Mouse (Mus musculus): ENCODE measurements around the gene Mmd2. TPM values are rescaled to one million over a fixed set of nuclear protein-coding genes. Genes with fewer than 3 reads are reported as not detected.

Gene Mmd2
- total and polyA plus RNA-seq, 3 experiments: 32.0 to 53.9 (median 35.9) TPM

GRCm38 (mm10) chr5:142608989-142609325 lies 357 bp upstream of the Mmd2 start:
- no peak for DNase-seq

- peak; percentile 41 for DNase-seq
These were observed 3.3 kb downstream of the Mmd2 start for GRCm38 (mm10) chr5:142605288-142605687.

- peak; percentile 35 for DNase-seq
These were observed 4.2 kb downstream of the Mmd2 start for GRCm38 (mm10) chr5:142604379-142604778.

GRCm38 (mm10) chr5:142597648-142598390 lies 10.8 kb downstream of the Mmd2 start:
- no peak for DNase-seq

- no peak for DNase-seq
These were observed 11.9 kb downstream of the Mmd2 start for GRCm38 (mm10) chr5:142596723-142597122.

- DNase-seq: no peak
These were observed 12.9 kb downstream of the Mmd2 start for GRCm38 (mm10) chr5:142595698-142596097.

GRCm38 (mm10) chr5:142590953-142591616 lies 17.5 kb downstream of the Mmd2 start:
- DNase-seq: no peak

- no peak for DNase-seq
These were observed 24.9 kb downstream of the Mmd2 start for GRCm38 (mm10) chr5:142583616-142584126.

GRCm38 (mm10) chr5:142581517-142581916 lies 27.1 kb downstream of the Mmd2 start:
- peak; percentile 56 for DNase-seq

- no peak for DNase-seq
These were observed 30.4 kb downstream of the Mmd2 start for GRCm38 (mm10) chr5:142578192-142578591.

- DNase-seq: peak; percentile 84
These were observed 31.8 kb downstream of the Mmd2 start for GRCm38 (mm10) chr5:142576832-142577231.

- no peak for DNase-seq
These were observed 34.1 kb downstream of the Mmd2 start for GRCm38 (mm10) chr5:142574323-142575057.

GRCm38 (mm10) chr5:142564606-142565005 lies 44.0 kb downstream of the Mmd2 start:
- DNase-seq: no peak

GRCm38 (mm10) chr5:142560261-142560660 lies 48.3 kb downstream of the Mmd2 start:
- DNase-seq: no peak

GRCm38 (mm10) chr5:142557397-142558067 lies 51.1 kb downstream of the Mmd2 start:
- peak; percentile 83 for DNase-seq

- peak; percentile 27 for DNase-seq
These were observed 51.9 kb downstream of the Mmd2 start for GRCm38 (mm10) chr5:142556721-142557120.

GRCm38 (mm10) chr5:142555866-142556265 lies 52.7 kb downstream of the Mmd2 start:
- peak; percentile 67 for DNase-seq

- peak; percentile 94 for DNase-seq
These were observed 57.6 kb downstream of the Mmd2 start, which contains the start of gene Radil for GRCm38 (mm10) chr5:142550706-142551652. TSS of gene Radil (minus strand) at chr5:142551098.

- peak; percentile 45 for DNase-seq
These were observed 58.5 kb downstream of the Mmd2 start for GRCm38 (mm10) chr5:142549961-142550705.

- no peak for DNase-seq
These were observed 59.2 kb downstream of the Mmd2 start for GRCm38 (mm10) chr5:142549441-142549840.

Data from adrenal gland, adult 2 months (tissue).